Mouse (Mus musculus) testis, postnatal 10 days (tissue): ENCODE data around the gene Aunip.

ENCODE experiments used
- DNase-seq: peaks from one replicate; pipeline ENCODE4 v3.0.0; 2021; ENCODE audit warnings: low spot score

Gene Aunip

GRCm38 (mm10) chr4:134553631-134554030 is 42.8 kb downstream of the Aunip start:
- no peak for DNase-seq

DNA sequence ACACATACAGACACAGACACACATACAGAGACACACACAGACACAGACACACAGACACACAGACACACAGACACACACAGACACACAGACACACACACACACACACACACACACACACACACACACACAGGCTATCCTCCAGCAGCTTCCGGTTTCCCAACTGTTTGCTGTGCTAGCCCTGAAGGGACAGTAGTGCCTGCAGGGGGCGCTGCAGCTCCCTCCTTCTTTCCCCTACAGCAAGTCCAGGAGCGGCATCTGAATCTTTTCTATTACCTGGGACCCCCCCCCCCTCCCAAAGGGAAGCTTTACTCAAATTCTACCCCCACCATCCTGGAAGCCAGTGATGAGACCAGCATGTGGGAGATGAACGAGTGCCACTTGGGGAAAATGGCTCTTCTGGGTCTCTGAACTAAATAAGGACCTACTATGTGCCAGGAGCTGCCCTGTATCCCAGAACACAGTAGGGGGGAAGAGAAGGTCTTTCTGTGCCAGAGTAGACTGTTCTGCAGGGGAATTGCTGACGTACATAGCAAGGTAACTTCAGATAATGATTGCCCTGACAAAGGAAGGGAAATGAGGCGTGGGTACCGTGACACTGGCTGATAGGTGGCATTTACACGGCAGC is 45.3 kb downstream of the Aunip start:
- DNase-seq = peak; percentile 77

- DNase-seq = no peak
Observed at GRCm38 (mm10) chr4:134557626-134558249, 46.9 kb downstream of the Aunip start.

- DNase-seq = no peak
Observed at GRCm38 (mm10) chr4:134558570-134559113, 47.8 kb downstream of the Aunip start.

- no peak for DNase-seq
Observed at GRCm38 (mm10) chr4:134559154-134559553, 48.4 kb downstream of the Aunip start.

- no peak for DNase-seq
Observed at GRCm38 (mm10) chr4:134560699-134561098, 49.9 kb downstream of the Aunip start.

DNA sequence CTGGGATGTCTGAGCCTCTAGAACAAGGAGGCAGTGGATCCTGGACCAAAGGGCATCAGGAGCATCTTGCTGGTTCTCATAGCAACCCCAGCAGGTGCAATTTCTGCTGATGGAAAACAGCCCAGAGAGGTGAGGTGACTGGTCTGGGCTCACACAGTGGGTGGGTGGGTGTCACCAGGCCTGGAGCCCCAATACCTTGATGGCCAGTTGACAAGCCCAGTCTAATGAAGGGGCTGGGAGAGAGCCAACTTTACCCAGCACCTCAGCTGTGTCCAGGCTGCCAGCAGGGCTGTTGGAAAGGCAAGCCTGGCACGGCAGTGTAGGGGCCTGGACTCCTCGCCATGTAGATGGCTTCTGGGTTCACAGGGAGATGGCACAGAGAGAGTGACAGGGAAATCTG is 51.2 kb downstream of the Aunip start:
- DNase-seq = no peak

GRCm38 (mm10) chr4:134563624-134564023 is 52.8 kb downstream of the Aunip start:
- DNase-seq = no peak

GRCm38 (mm10) chr4:134564093-134564492 is 53.3 kb downstream of the Aunip start:
- DNase-seq = no peak

GRCm38 (mm10) chr4:134567377-134568226 is 56.8 kb downstream of the Aunip start:
- DNase-seq = no peak

DNA sequence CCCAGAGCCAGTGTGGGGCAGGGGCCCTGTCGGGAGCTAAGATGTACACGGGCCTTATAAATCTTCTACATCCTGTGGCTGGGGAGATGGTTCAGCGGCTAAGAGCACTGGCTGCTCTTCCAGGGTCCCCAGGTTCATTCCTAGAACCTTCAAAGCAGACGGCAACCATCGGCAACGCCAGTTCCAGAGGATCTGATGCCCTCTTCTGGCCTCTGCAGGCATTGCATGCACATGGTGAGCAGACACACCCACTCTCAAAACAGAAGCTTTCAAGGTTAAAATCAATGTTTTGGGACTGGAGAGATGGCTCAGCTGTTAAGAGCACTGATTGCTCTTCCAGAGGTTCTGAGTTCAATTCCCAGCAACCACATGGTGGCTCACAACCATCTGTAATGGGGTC is 58.4 kb downstream of the Aunip start:
- no peak for DNase-seq

GRCm38 (mm10) chr4:134569831-134570230 is 59.0 kb downstream of the Aunip start:
- DNase-seq = no peak

DNA sequence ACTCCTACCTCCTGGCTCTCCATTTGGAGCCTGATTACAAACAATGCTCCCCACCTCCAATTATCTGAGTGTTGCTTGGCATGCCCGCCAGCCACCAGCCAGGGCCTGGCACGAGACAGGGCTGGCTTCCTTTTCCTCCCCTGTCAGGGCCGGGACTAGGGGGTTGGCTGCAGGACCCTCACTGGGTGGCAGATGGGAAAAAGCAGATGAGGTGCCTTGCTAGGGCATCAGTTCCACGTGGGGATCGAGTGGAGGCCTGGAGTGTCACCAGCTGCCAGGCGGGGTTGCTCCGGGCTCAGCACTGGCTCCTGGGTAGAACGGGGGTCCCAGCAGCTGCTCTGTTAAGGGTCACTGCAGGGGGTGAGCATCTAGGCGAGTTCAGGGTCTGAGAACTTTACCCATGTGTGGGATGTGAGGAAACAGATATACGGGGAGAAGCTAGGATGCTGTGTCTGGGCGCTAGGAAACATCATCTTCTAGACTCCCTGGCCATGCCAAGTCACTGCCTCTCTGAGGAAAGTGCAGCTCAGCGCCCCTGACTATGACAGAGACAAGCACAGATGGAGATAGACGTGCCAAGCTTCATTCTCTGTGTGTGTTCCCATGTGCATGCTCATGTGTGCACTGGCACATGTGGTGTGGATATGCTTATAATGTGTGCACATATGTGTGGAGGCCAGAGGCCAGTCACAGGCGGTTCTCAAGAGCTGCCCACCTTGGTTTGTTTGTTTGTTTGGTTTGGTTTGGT is 60.1 kb downstream of the Aunip start:
- DNase-seq = no peak

GRCm38 (mm10) chr4:134572449-134573300 is 61.9 kb downstream of the Aunip start:
- no peak for DNase-seq
